Mouse (Mus musculus): ENCODE measurements around the gene Lpcat3.

- TF ChIP-seq GATA1 (IDR thresholded peaks at IDR 0.05; ENCODE audit: borderline replicate concordance, low read length), result no peak
- no peak for TF ChIP-seq FLI1 (IDR thresholded peaks at IDR 0.05; ENCODE audit: low read length)
These were observed 31.5 kb downstream of the Lpcat3 start for GRCm38 (mm10) chr6:124694166-124694955.
